Mouse (Mus musculus) 416B (cell line): ENCODE measurements around the gene Acox1.

Experiments
- DNase-seq: peaks from one replicate; pipeline ENCODE4 v3.0.0; 2011; ENCODE audit warnings: low read depth

Acox1 gene

DNA sequence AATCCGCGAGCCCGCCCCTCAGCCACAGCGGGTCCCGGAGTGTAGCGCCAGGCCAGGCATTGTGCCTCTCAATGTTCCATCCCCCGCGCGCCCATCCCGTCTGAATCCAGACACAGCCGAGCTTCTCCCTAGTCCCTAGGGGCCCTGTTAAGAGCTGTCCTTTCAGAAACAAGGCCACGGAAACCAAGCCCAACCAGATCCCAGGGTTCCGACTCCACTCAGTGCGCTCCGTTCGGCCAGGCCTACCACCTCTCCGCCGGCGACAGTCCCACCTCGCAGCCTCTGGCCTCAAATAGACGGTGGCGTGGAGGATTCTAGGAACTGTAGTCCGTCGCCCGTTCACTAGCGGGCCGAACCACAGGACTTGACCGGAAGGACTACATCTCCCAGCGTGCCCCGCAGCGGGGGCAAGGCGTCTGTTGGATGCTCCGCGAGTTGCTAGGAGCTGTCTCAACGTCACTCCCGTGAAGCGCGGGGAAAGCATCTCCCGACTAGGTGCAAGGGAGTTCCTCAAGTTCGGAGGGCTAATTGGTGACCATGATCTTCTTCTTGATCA, 30.9 kb downstream of the Acox1 start, which contains the start of gene Fbf1:
Fbf1 (minus strand) TSS at position 283 of the 556 bp plus-strand sequence.
- DNase-seq, result peak; percentile 95

DNA sequence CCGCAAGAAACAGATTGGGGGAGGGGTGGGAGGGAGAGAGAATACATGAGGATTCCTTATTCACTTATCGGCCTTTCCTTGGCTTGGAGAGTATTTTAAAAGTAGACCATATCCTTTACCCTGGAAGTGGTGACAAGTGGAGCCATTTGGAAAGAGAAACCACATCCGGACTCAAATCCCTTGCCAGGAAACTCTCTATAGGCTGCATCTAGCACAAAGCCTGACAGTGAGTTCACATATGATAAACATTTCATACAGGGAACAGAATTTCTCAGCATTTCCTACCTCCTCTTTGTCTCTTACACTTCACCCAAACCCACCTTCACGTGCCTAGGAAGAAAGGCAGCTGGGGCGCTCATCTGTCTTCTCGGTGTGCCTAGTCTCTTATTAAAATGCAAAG, 31.6 kb downstream of the Acox1 start:
- DNase-seq, result peak; percentile 64

- no peak for DNase-seq
Measured at GRCm38 (mm10) chr11:116163002-116163401, 35.8 kb downstream of the Acox1 start.

DNA sequence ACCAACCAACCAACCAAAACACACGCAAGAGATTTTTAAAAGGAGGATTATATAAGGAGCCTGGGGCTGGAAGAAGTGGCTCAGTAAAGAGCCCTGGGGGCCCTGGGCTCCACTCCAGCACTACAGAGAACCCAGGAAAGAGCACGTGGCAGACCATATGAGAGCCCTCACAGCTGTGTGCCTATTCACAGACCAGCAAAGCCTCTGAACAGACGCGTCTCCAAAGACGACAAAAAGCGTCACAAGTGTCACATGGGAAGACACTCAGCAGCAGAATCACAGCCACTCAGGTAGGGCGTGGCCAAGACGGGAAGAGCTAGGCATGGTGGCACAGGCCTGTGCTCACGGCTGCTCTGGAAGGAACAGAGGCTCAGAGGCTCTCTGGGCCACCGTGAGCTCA, 36.7 kb downstream of the Acox1 start:
- no peak for DNase-seq

- DNase-seq, result no peak
Measured at GRCm38 (mm10) chr11:116161312-116161711, 37.5 kb downstream of the Acox1 start.

DNA sequence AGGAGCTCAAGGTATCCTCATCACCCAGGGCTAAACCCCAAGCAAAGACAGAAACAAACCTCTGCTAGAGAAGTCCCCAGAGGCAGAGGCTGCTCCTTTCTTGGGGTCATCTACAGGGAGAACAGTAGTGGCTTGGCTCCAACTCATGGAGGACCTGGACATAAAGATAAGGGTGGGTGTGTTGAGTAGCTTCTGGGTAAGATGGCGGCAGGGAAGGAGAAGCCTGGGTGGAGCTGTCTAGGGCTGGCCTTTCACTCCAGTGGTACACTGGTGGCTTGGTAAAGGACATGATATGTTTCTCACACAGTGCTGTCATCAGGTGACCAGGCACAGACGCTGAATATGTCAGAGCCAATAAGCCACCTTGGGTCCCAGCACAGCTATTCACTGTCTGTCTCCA, 47.9 kb downstream of the Acox1 start:
- DNase-seq, result no peak

- DNase-seq, result no peak
Measured at GRCm38 (mm10) chr11:116149341-116149740, 49.5 kb downstream of the Acox1 start.

DNA sequence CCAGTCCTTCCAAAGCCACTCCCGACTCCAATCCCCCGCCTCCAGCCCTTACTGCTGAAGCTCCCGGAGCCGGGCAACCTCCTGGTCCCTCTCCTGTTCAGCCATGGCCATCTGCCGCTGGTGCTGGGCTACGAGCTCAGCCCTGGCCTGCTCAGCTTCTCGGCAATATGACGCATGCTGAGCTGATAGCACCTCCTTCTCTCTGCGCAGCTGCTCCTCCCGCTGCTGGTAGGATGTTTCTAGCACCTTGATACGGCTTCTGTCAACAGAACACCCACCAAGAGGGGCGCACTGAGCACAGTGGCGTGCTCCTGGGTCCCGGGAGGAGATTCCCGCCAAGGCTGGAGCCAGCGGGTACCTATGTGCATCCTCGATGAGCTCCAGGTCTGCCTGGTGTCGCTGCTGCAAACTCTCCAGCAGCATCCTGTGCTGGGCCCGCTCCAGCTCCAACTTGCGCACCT, 50.1 kb downstream of the Acox1 start:
- DNase-seq, result no peak

- no peak for DNase-seq
Measured at GRCm38 (mm10) chr11:116146294-116146985, 52.4 kb downstream of the Acox1 start.

GRCm38 (mm10) chr11:116145481-116146293, 53.2 kb downstream of the Acox1 start:
- no peak for DNase-seq

- DNase-seq, result no peak
Measured at GRCm38 (mm10) chr11:116143468-116143867, 55.4 kb downstream of the Acox1 start.

DNA sequence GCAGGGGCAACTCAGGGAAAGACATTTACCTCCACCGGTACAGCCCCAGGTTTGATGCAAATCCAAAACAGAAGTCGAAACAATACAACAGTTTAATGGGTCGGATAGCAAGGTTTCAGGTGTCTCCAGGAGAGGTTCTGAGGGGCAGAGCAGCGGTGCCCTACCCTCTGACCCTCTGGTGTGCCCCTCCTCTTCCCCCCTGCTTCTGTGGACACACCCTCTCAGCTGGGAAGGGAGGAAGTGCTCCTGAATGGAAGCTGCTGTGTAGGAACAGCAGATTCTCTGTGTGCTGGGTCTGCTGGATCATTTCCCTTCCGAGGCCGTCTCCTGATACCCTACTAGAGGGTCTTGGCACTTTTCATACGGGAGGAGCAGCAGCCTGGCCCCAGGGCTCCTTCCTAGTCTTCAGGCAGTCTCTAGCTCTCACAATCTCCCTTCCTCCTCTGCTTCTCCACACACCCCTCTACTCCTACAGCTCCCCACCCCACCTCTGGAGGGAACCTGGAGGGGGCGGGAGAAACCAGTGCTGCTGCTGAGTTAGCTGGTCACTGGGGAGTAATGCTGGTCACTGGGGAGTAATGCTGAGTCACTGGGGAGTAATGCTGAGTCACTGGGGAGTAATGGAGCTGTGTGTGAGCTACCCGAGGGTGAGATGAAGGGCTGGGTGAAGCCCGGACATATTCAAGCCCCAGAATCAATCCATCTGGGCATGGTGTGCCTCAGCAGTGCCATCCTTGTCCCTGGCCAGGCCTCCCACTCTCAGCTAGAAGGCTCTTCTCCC, 56.4 kb downstream of the Acox1 start:
- peak; percentile 80 for DNase-seq

DNA sequence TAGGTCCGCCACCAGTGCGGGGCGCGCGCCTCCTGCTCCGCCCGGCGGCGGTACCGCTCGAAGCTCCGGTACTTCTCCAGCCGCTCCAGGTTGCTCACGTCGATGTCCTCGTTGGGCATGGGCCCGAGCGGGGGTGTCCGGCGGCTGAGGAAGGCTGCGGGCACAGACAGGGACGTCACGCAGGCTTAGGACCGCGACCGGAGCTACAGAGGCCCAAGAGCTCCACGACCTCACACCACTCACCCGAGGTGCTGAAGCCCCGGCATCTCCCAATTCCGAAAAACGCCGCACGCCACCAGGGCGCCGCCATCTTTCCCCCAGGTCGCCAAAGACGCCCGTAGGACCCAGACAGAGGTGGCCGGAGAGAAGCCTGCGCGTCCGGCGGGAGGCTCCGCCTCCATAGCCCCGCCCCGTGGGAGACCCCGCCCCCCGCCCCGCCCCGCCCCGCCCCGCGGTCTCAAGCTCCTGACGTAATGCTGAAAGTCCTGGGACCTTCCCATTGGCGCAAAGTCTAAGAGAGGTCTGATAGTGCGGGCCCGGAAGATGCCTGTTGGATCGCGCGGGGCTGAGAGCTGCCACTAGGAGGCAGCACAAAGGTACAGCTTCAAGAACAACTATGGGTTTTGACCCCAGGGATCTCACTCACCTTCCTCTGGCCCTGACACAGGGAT, 60.2 kb downstream of the Acox1 start, which contains the start of gene Mrpl38:
Mrpl38 (minus strand) TSS at position 401 of the 671 bp plus-strand sequence.
- DNase-seq, result peak; percentile 98

GRCm38 (mm10) chr11:116138096-116138467, 60.8 kb downstream of the Acox1 start:
- no peak for DNase-seq

DNA sequence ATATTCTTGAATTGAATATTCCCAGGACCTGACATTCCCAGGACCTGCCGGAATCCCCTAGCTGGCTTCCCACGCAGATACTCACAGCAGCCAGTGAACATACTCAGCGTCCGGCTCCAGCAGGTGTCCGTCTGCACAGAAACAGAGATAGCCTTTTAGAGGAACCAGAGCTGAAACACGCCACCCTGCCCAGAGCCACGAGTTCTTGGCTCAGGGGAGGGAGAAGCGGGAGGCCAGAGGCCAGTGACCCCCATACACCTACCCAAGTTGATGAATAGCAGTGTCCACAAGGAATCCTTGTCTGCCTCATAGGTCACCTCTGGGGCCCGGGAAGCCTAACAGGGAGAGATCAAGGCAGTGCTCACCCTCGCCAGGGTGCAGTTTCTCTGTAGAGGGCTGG, 64.7 kb downstream of the Acox1 start:
- DNase-seq, result no peak

DNA sequence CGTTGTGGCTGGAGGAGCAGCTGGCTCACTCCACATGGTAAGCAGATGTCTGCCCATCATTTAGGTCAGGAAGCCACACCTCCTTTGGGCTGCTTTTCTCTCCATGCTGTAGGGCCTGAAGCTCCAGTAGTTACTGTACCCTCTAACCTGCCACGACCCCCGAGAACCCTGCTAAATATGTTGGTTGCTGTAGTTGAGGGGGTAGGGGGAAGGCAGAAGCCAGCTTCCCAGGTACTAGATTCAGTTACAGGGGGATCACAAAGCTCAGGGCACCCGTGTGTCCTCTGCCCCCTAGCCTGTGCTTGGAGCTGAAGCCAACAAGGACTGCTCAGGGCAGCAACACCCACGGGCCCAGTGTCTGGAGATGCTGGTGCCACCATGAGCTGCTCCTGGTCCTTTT, 65.3 kb downstream of the Acox1 start:
- DNase-seq, result no peak

DNA sequence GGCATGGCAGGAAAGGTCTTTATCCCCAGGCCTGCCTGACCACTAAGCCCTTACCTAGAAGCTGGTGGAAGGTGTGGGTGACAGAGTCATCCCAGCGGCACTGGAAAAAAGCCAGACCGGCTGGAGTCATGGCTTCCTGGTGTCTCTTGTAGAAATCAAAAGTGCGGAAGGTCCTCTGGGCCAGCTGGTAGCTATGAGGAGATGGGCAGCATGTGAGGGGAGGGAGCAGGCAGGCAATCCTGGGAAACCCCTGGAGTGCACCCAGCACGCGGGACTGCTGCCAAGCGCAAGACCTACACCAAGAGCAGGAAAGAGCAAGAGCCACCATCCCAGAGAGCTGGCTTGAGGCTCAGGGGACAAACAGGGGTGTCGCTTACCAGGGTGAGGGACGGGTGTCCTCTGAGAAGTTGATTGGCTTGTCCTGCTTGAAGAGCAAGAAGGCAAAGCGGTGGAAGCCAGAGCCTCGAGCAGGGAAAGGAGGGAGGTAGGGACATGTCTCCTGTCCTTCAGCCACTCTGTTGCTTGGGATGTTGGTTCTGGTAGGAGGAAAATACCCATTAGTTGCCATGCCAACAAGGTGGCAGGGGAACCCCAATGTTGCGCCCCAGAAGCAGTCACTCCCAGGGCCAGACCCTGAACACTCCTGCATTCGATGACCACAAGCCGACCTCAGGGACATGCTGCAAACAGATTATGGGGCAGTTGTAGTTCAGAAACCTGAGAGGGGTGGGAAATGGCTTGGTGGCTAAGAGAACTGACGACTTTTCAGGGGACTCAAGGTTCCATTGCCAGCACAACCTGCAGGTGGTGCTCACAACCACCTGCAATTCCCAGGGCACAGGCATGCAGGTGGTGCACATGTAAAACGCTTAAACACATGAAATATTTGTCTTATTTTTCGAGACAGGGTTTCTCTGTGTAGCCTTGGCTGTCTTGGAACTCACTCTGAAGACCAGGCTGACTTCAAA, 66.2 kb downstream of the Acox1 start:
- peak; percentile 57 for DNase-seq

DNA sequence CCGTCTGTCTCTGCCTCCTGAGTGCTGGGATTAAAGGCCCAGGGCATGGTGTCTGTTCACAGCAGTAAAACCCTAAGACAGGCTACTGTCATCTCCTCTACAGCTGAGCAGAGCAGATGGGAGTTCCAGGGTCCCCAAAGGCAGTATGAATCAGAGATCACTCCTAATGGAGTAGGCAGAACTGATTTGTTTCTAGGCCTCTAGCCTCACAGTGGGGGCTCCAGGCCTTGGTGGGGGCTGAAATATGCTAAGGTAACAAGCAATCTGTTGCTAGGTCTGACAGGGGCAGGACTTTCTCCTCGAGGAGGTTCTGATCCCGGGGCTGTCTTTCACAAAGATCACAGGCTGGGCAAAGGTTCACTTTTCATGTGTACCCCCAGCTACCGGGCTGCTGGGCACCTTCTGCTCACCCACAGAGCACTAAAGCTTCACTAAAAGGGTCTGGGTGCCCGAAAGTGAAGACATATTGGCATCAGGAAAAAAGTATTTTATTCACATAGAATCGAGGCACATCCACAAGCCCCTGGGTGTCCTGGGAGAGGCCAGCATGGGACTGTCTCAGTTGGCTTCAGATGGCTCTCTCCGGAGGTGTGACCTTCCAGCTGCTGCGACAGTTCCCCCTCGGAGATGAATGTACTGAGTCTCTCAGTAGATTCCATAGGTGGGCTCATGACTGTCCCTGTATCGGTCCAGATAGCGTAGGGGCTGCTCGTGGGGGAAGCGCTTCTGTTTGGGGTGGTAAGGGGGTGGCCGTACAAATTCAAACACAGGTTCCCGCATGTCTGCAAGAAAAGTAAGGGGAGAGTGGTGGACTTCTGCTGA, 67.3 kb downstream of the Acox1 start:
- no peak for DNase-seq

- DNase-seq, result peak; percentile 93
Measured at GRCm38 (mm10) chr11:116130488-116131205, 68.2 kb downstream of the Acox1 start, which contains the start of gene Trim65. Gene Trim65 (minus strand): TSS chr11:116131128.
